Mouse (Mus musculus): ENCODE results near the gene Atxn2.

DNA sequence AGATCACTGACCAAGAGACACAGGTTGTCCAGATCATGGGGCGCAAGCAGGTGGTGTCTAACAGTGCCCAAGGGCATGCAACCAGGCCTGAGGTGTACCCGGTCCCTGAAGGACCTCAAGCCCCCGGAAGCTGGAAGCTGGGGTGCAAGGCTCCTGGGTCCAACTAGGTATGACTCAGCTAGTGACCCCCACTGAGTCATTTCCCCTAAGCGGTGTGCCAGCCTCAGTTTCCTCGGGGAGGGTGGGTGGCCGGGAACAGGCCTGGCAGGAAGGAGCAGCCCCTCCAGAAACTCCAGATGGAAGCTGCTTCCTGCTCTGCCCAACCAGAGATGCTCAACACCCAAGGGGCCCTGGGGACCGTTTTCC is 123.1 kb downstream of the Atxn2 start:
- no peak for TF ChIP-seq ZNF384 (IDR thresholded peaks at IDR 0.05; ENCODE audit: low read depth, low read length)
- TF ChIP-seq MAFK (IDR thresholded peaks at IDR 0.05; ENCODE audit: insufficient read depth, low read depth, low read length) = no peak
- TF ChIP-seq ZC3H11A (IDR thresholded peaks at IDR 0.05; ENCODE audit: borderline replicate concordance, low read depth, low read length) = no peak
- TF ChIP-seq HCFC1 (IDR thresholded peaks at IDR 0.05; ENCODE audit: borderline replicate concordance, insufficient read depth, low read length) = no peak
- TF ChIP-seq CHD2 (IDR thresholded peaks at IDR 0.05; ENCODE audit: low read depth, low read length) = no peak
